Mouse (Mus musculus): ENCODE data around the gene Abtb2.
A peak's percentile ranks its signal among the peaks of the same experiment; 100 is the strongest.
"Not testable (repeated sequence)": the region's sequence is repeated elsewhere in the genome, so short reads cannot be mapped to it uniquely, and the experiment has no call there.

The Abtb2 gene

GRCm38 (mm10) chr2:103565732-103566422, at the start of gene Abtb2:
TSS of gene Abtb2 (plus strand) at chr2:103566310.
- peak; percentile 81 to 89 for DNase-seq (ENCODE audit: low spot score in 2 of 2)

- DNase-seq (ENCODE audit: low spot score in 2 of 2) = no peak
These were observed 49.6 kb upstream of the Abtb2 start for GRCm38 (mm10) chr2:103516472-103516871.

GRCm38 (mm10) chr2:103525596-103525995, 40.5 kb upstream of the Abtb2 start:
- no peak for DNase-seq (ENCODE audit: low spot score in 2 of 2)

- DNase-seq (ENCODE audit: low spot score in 2 of 2) = peak in 1 of 2 experiments; percentile 52
These were observed 19.0 kb upstream of the Abtb2 start for GRCm38 (mm10) chr2:103547132-103547531.

- DNase-seq (ENCODE audit: low spot score in 2 of 2) = not testable (repeated sequence)
These were observed 15.8 kb upstream of the Abtb2 start for GRCm38 (mm10) chr2:103550301-103550700.

GRCm38 (mm10) chr2:103554041-103554440, 12.1 kb upstream of the Abtb2 start:
- no peak for DNase-seq (ENCODE audit: low spot score in 2 of 2)

GRCm38 (mm10) chr2:103556125-103556877, 9.8 kb upstream of the Abtb2 start:
- no peak for DNase-seq (ENCODE audit: low spot score in 2 of 2)

GRCm38 (mm10) chr2:103560955-103561354, 5.2 kb upstream of the Abtb2 start:
- DNase-seq (ENCODE audit: low spot score in 2 of 2) = no peak

GRCm38 (mm10) chr2:103564427-103565023, 1.6 kb upstream of the Abtb2 start:
- no peak for DNase-seq (ENCODE audit: low spot score in 2 of 2)

GRCm38 (mm10) chr2:103565171-103565591, 929 bp upstream of the Abtb2 start:
- peak; percentile 51 to 59 for DNase-seq (ENCODE audit: low spot score in 2 of 2)

GRCm38 (mm10) chr2:103566423-103566712, 258 bp downstream of the Abtb2 start:
- no peak for DNase-seq (ENCODE audit: low spot score in 2 of 2)

- DNase-seq (ENCODE audit: low spot score in 2 of 2) = peak; percentile 14 to 40
These were observed 807 bp downstream of the Abtb2 start for GRCm38 (mm10) chr2:103566713-103567521.

GRCm38 (mm10) chr2:103568161-103568560, 2.1 kb downstream of the Abtb2 start:
- DNase-seq (ENCODE audit: low spot score in 2 of 2) = no peak

- DNase-seq (ENCODE audit: low spot score in 2 of 2) = no peak
These were observed 3.6 kb downstream of the Abtb2 start for GRCm38 (mm10) chr2:103569716-103570115.

GRCm38 (mm10) chr2:103572354-103572753, 6.2 kb downstream of the Abtb2 start:
- no peak for DNase-seq (ENCODE audit: low spot score in 2 of 2)

GRCm38 (mm10) chr2:103576371-103576770, 10.3 kb downstream of the Abtb2 start:
- DNase-seq (ENCODE audit: low spot score in 2 of 2) = no peak

- no peak for DNase-seq (ENCODE audit: low spot score in 2 of 2)
These were observed 11.9 kb downstream of the Abtb2 start for GRCm38 (mm10) chr2:103577752-103578662.

GRCm38 (mm10) chr2:103578663-103579213, 12.6 kb downstream of the Abtb2 start:
- DNase-seq (ENCODE audit: low spot score in 2 of 2) = no peak

GRCm38 (mm10) chr2:103580756-103581155, 14.6 kb downstream of the Abtb2 start:
- no peak for DNase-seq (ENCODE audit: low spot score in 2 of 2)

- DNase-seq (ENCODE audit: low spot score in 2 of 2) = no peak
These were observed 15.3 kb downstream of the Abtb2 start for GRCm38 (mm10) chr2:103581369-103581897.

Data from frontal cortex, postnatal 10 days (tissue).